In genomic region chr2:165866951-165867387, GRCm38 (mm10) we compare ENCODE assay signal across 9 mouse cellular contexts. TPM values are rescaled to one million over a fixed set of nuclear protein-coding genes. Genes with fewer than 3 reads are reported as not detected.
A peak's percentile ranks its signal among the peaks of the same experiment; 100 is the strongest.
DNase-seq lines count a peak whose midpoint lies in the region; ATAC-seq and TF ChIP-seq lines count a peak whose summit lies in the region.
"Had no signal": no experiment of that assay in that cellular context is flagged by ENCODE, and none has a peak within 500 bp of the region (broad histone marks: within the 10 kb centered on the region; RNA-seq: fewer than 3 reads in every experiment).

No protein-coding gene starts in this region.

- no peak for TF ChIP-seq CTCF in embryonic fibroblast, embryonic 13.5 days (IDR thresholded peaks at IDR 0.05; ENCODE audit: borderline replicate concordance, insufficient read depth, low read length)
- TF ChIP-seq CTCF in intestine, postnatal 0 days (IDR thresholded peaks at IDR 0.05; ENCODE audit: low read depth) = no peak

- H3K9me3 ChIP-seq in intestine, postnatal 0 days (ENCODE audit: control insufficient read depth) = no peaks in the 10 kb centered on the region
- H3K9me3 ChIP-seq in midbrain, embryonic 14.5 days (ENCODE audit: control insufficient read depth, low read length) = no peaks in the 10 kb centered on the region

- H3K27me3 ChIP-seq in intestine, postnatal 0 days (replicated peaks; ENCODE audit: control insufficient read depth, insufficient read depth, low read length) = no peaks in the 10 kb centered on the region
- H3K27me3 ChIP-seq in midbrain, embryonic 14.5 days (ENCODE audit: control insufficient read depth, insufficient read depth, low read length) = no peaks in the 10 kb centered on the region

- no peak for ATAC-seq in intestine, postnatal 0 days
- 0 out of 2 replicates have a peak, but pooled peaks have one; percentile 37 for ATAC-seq in midbrain, embryonic 14.5 days (ENCODE audit: low FRiP score, low TSS enrichment)

- DNase-seq in urinary bladder, postnatal 14 days (ENCODE audit: low spot score) = peak; percentile 65
- no peak for DNase-seq in urinary bladder, adult 2 months (ENCODE audit: low spot score)
- peak; percentile 64 for DNase-seq in midbrain, embryonic 14.5 days
- DNase-seq in embryo, embryonic 10 days (ENCODE audit: low spot score) = no peak
- no peak for DNase-seq in ovary, postnatal 36 days (ENCODE audit: low spot score)
- no peak for DNase-seq in embryo, embryonic 9.5 days (ENCODE audit: extremely low spot score)

- H3K36me3 ChIP-seq in intestine, postnatal 0 days (ENCODE audit: control insufficient read depth, insufficient read depth) = peaks cover 24% of the 10 kb centered on the region
- peaks cover 4% of the 10 kb centered on the region; the same call in 1 of the 2 replicates for H3K36me3 ChIP-seq in midbrain, embryonic 14.5 days (ENCODE audit: control insufficient read depth, insufficient read depth, low read length)

- no peak overlapping the region for H3K4me2 ChIP-seq in intestine, postnatal 0 days (replicated peaks; ENCODE audit: low read depth)
- H3K4me2 ChIP-seq in midbrain, embryonic 14.5 days (ENCODE audit: low read length) = peak overlapping the region; percentile 25

- 50% methylated on average over 12 of the region's 12 CpGs for WGBS in intestine, postnatal 0 days
- 18% methylated on average over 12 of the region's 12 CpGs for WGBS in midbrain, embryonic 14.5 days

- TF ChIP-seq POLR2A in embryonic fibroblast, embryonic 13.5 days (IDR thresholded peaks at IDR 0.05; ENCODE audit: low read depth, low read length) = no peak

- no peak overlapping the region for H3K9ac ChIP-seq in intestine, postnatal 0 days (ENCODE audit: low read depth, low read length)
- H3K9ac ChIP-seq in midbrain, embryonic 14.5 days (replicated peaks; ENCODE audit: low read length) = peak overlapping the region; percentile 40; the same call in 1 of the 2 replicates

- peaks cover 8% of the 10 kb centered on the region; the same call in 1 of the 2 replicates for H3K4me1 ChIP-seq in embryonic fibroblast, embryonic 13.5 days (ENCODE audit: control insufficient read depth, insufficient read depth, low read length)
- peaks cover 7% of the 10 kb centered on the region for H3K4me1 ChIP-seq in intestine, postnatal 0 days (replicated peaks; ENCODE audit: control insufficient read depth, insufficient read depth, low read length)
- peaks cover 44% of the 10 kb centered on the region for H3K4me1 ChIP-seq in midbrain, embryonic 14.5 days (ENCODE audit: control insufficient read depth, insufficient read depth, low read length)

- no peak overlapping the region for H3K4me3 ChIP-seq in embryonic fibroblast, embryonic 13.5 days (ENCODE audit: insufficient read depth, low read length)
- H3K4me3 ChIP-seq in intestine, postnatal 0 days (ENCODE audit: low read depth, low read length) = no peak overlapping the region
- H3K4me3 ChIP-seq in midbrain, embryonic 14.5 days (replicated peaks; ENCODE audit: low read depth, low read length) = no peak overlapping the region

- peak overlapping the region; percentile 35 for H3K27ac ChIP-seq in embryonic fibroblast, embryonic 13.5 days (ENCODE audit: insufficient read depth, low read length)
- peak overlapping the region; percentile 80 for H3K27ac ChIP-seq in intestine, postnatal 0 days (ENCODE audit: low read depth, low read length)
- peak overlapping the region; percentile 86 for H3K27ac ChIP-seq in midbrain, embryonic 14.5 days (replicated peaks; ENCODE audit: low read depth, low read length)
- H3K27ac ChIP-seq: macrophage had no signal

RNA-seq across cellular contexts. Expression of gene Zmynd8, which starts 31.8 kb away (rescaled TPM):
- 35.3 and 46.7 TPM in 2 replicates for polyA plus RNA-seq in urinary bladder, adult 2 months (2012; rRNA removed)
- polyA plus RNA-seq in embryonic fibroblast, embryonic 13.5 days (2011; ENCODE audit: insufficient read length, low read depth, missing spikeins) = 65.8 and 66.4 TPM in 2 replicates
- polyA plus RNA-seq in intestine, postnatal 0 days (2015; fragmentation: Nextera tagmentation; extraction: Ambion mirVana) = 43.5 and 57.7 TPM in 2 replicates
- 64.4 and 67.8 TPM in 2 replicates for polyA plus RNA-seq in midbrain, embryonic 14.5 days (2014; fragmentation: Nextera tagmentation; extraction: Ambion mirVana)

Comparison
In these comparisons a context has a peak if more than half of its experiments do, and no peak if none do; other contexts are left out.
1. DNase-seq: peak in urinary bladder, postnatal 14 days (single experiment) and midbrain, embryonic 14.5 days (single experiment); none in urinary bladder, adult 2 months (single experiment), embryo, embryonic 10 days (single experiment), ovary, postnatal 36 days (single experiment) and embryo, embryonic 9.5 days (single experiment).
2. H3K27ac ChIP-seq: peak in every context shown above with its lines; median percentile 86 in midbrain, embryonic 14.5 days; 80 in intestine, postnatal 0 days; 35 in embryonic fibroblast, embryonic 13.5 days.